Mouse (Mus musculus) frontal cortex, postnatal 10 days (tissue): ENCODE data around the gene Vat1l.

Experiments
- DNase-seq, 2 experiments: peaks; one replicate each; pipeline ENCODE4 v3.0.0; 2022; ENCODE audit warnings: low spot score in 2 of 2, mixed read lengths in 1 of 2

The Vat1l gene

DNA sequence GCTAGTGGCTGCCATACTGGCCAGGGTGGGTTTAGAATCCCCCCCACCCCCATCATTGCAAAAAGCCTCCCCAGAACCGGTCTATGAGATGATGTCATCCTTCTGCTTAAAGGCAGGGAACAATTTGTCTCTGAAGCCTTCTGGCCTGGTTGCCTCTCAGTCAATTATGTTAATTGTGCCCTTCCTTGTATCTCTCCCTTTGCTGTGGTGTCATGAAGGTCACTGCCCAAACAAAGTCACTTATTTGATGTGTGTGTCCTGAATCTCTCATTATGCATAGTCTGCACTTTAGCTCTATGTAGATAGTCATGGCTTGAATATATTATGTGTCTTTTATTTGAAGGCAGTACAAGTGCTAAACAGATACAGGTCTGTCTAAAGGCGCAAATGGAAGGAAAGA is 92.8 kb downstream of the Vat1l start:
- DNase-seq, result no peak

DNA sequence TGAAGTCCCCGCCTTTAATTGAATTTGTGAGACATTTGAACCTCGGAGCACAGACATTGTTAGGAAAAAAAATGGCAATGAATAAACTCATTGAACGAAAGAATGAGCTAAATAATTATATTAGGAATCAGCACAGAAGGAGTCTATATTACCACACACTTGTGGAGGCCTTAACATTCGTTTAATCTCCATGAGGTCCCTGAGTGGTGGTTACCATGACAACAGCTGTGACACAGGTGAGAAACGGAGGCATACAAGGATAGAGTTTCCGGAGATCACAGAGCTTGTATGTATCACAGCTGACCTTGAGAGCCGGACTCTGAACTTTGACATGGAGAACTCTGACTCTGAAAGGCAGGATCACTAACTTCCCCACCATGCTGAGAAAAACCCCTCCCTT is 94.7 kb downstream of the Vat1l start:
- no peak for DNase-seq

- no peak for DNase-seq
These were observed 100.9 kb downstream of the Vat1l start for GRCm38 (mm10) chr8:114306296-114306695.

- no peak for DNase-seq
These were observed 109.4 kb downstream of the Vat1l start for GRCm38 (mm10) chr8:114314669-114315325.

DNA sequence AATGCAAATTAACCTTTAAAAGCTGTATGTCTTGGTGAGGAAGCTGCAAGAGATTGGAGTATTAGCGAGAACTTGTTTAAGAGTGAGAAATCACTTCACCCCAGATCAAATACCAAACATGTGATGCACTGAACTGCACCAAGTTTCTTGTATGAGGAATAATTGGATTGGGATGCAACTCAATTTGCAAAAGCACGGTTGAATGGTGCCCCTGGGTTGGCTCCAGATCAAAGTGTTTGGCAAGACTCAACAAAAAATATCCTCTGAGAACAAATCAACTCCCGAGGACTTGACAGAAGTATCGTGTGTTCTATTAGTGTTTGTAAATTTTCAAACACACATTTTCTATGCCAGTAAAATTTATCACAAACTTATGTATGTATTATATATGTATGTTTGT is 112.7 kb downstream of the Vat1l start:
- no peak for DNase-seq

GRCm38 (mm10) chr8:114322096-114322495 is 116.7 kb downstream of the Vat1l start:
- no peak for DNase-seq

DNA sequence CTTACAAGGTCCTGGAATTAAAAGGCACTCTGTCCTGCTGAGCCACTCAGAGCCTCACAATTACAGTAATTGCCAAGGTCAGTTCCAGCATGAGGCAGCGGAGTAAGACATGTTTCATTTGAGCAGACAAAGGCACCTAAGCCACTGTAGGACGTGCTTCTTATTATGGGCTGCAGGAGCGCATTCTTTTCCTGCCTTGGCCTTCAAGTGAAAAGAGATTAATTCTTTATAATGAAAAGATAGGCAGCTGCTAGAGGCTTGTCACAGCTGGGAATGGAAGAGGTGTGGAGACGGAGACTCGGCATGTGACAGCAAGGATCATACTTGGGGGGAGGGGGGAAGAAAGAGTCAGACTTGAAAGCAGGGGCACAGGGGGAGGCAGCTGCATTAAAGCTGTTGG is 126.5 kb downstream of the Vat1l start:
- no peak for DNase-seq

- no peak for DNase-seq
These were observed 127.5 kb downstream of the Vat1l start for GRCm38 (mm10) chr8:114332949-114333348.

GRCm38 (mm10) chr8:114335721-114336120 is 130.3 kb downstream of the Vat1l start:
- no peak for DNase-seq

DNA sequence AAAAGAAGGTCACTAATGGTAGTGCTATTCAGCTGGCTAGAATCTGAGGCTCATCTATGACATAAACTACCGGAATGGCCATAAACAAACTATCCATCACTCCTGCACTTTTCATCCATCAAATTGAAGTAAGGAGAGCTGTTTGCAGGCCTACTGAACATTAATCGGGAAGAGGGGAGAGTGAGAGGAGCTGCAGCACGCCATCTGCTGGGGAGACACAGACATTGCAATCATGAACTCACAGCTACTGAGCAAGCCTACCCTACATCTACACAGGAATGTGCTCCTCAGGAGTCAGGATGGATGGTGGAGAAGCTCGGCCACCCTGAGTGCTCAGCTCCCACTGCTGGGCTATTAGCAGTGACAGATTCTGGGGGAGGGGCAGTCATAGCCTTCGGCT is 136.9 kb downstream of the Vat1l start:
- no peak for DNase-seq

- DNase-seq, result no peak
These were observed 139.4 kb downstream of the Vat1l start for GRCm38 (mm10) chr8:114344789-114345188.

- DNase-seq, result no peak
These were observed 140.6 kb downstream of the Vat1l start for GRCm38 (mm10) chr8:114346045-114346444.

DNA sequence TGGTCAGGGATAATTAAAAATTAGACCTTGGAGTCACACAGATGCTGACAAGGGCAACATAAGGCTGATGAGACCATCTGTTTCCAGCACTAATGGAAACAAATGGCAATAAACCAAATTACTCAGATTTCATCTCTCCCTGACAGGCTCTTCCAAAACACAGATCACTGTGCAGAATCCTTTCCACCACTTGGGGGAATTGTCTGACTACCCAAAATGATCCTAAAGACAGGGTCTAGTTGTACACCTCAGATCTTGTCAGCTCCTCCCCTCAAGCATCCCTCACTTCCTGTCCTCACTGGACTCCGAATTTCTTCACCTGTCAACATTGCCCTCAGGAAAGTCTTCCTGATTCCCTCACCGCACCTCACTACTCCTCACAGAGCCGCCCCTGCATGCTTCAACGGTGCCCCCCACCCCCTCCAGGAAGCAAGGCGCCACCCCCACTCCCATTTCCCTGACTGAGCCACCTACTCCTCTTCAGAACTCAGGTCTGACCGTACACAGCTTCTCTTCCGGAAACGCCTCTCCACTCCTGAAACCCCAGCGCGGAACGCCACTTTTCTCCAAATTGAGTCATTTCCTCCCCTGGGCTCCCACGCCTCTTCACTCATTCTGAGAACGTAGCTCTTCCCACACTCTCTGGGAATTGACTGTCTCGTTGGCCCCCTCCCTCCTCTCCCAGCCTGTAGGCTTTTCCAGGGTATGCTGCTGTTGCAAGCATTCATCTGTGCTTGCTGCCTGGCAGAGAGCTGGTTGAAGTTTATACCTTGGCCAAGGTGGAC is 146.4 kb downstream of the Vat1l start:
- peak; percentile 18 to 20 for DNase-seq

DNA sequence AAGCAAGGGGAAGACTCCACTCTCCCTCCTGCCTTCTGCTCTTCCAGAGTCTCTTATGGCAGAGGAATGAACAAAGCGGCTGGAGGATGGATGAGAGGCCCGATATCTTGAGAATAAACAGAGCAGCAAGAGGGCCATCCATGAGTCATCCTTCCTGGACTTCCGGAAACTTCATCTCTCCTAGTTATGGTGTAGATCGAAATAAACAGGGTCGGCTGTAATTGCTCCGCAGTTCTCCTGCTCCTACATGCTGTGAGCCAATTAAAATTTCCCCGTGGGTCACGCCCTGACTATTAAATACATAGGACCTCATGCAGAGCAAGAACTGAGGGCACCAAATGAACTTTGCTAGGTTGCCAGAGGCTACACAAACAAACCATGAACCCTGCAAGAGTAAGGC is 155.1 kb downstream of the Vat1l start:
- DNase-seq, result no peak

DNA sequence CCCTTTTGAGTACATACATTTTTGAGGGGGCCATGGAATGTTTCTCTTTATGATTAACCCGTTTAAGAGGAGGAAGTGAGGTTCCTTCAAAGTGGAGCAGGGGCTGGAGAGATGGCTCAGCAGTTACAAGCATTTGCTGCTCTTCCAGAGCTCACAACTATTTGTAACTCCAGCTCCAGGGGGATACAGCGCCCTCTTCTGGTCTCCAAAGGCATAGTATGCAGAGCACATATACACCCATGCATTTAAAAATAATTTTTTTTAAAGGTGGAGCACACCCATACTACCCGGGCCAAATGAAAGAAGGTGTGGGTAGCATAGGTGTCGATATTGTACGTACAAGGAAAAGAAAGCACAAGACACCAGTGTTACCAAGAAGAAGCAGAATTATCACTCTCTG is 157.8 kb downstream of the Vat1l start:
- DNase-seq, result no peak

- no peak for DNase-seq
These were observed 158.2 kb downstream of the Vat1l start for GRCm38 (mm10) chr8:114363656-114364055.

DNA sequence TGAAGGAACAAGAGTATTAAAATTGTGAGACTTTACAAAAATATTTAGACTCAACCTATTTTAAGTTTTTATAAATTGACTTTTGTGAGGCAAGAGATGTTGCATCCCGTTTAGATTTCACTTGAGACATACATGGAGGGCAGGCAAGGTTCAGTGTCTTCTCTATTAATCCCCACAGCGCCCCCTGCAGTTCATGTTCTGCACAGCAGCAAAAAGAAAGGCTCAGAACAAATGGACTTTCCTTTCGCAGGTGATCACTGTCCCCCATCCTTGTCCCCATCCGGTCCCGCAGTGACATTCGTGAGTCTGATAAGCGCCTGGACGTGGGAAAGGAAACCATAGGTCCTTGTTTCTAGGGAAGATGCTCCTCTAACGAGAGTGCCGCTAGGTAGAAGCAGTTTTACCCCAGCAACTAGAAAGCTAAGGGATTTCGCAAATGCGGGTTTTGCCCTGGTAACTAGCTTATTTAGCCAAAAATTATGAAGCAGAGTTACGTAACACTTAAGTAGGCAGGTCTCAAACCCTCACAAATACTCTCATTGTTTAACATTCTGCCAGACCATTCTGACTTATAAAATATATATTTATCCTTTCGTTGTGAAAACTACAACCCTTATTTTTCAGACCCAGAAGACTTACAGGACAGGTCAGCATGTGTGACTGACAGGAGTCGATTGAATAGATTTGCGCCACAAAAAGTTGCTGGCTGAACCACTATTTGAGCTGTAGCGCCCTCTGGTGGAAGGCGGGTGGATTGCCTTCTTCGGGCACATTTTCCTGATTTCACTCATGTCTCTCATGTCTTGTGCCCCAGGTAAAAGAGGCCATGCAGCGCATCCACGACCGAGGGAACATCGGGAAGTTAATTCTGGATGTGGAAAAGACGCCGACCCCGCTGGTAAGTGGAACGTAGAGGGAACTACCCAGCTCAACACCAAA is 163.9 kb downstream of the Vat1l start:
- DNase-seq, result peak; percentile 47 to 74

- no peak for DNase-seq
These were observed 169.0 kb downstream of the Vat1l start for GRCm38 (mm10) chr8:114374390-114374789.

DNA sequence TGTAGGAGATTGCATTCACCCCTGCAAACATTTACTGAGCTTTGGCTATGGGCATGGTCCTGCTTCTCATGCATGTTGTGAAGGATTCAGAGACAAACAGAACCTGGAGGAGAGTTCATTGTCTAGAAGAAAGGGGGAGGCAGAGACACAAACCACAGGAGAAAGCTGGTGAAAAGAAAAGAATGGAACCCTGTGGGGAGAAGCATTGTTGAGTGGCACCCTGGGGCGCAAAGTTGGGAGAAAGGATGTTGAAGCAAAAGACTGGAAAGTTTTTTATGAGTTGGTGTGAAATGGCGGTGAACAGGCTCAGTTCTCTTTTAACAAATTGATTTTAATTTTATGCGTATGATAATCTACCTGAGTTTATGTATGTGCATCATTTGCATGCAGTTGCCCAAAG is 178.8 kb downstream of the Vat1l start:
- no peak for DNase-seq

GRCm38 (mm10) chr8:114387494-114387893 is 182.1 kb downstream of the Vat1l start:
- no peak for DNase-seq

- DNase-seq, result no peak
These were observed 185.2 kb downstream of the Vat1l start for GRCm38 (mm10) chr8:114390465-114391254.
